Mouse (Mus musculus) spleen, postnatal 36 days (tissue): ENCODE measurements around the gene Smug1.
A peak's percentile ranks its signal among the peaks of the same experiment; 100 is the strongest.

Source experiments
- DNase-seq, 2 experiments: peaks; one replicate each; pipeline ENCODE4 v3.0.0; 2022; ENCODE audit warnings: low spot score in 2 of 2, mixed read lengths in 1 of 2

Smug1 gene

DNA sequence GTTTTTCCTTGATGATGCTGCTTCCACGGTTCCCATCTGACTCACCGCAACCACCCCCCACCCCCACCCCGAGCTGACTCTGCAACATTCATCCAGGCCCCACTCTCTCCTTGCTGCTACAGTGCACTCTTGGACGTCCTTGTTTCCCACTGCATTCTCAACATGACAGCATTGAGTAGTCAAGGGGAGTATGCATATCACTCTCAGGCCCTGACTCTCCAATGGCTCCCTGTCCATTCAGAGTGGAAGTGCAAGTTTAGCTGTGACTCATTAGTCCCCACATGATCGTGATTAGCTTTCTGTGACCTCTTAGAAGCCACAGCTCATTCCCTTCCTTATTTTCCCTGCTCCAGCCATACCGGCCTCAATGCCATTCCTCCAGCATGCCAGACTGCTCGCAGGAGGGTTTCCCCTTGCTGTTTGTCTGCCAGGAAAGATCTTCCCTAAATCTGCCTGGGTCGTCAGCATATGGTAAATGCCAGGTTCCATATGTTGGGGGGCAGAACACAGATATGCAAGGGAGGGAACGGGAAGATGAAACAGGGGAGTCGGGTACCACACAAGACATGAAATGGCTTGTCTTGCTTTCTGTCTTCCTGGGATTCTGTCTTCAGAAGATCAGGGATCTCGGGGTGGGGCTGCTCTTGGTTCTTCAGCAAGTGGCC is 21.1 kb downstream of the Smug1 start:
- no peak for DNase-seq

- no peak for DNase-seq
Measured at GRCm38 (mm10) chr15:103144176-103144575, 22.7 kb downstream of the Smug1 start.

DNA sequence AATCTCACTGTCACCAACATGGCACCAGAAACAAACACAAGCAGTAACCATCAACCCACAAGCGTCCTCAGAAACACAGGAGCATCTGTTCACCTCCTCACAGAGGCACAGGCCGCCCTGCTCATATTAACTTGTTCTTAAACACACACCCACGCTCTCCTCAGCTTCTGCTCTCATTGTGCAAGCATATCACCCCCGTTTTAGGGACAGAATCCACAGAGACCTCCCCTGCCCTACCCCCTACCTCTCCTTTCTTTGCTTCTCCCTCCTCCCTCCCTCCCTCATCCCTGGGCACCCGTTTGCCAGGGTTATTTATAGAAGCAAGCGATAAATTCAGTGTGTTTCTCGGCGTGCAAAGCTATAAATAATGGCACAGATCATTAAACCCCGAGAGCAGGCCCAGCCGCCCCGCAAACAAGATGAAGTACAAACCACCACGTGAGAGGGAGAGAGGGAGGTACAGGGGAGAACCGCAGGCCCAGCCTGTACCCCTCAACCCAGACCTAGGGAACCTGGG is 31.4 kb downstream of the Smug1 start:
- no peak for DNase-seq

- DNase-seq, result peak; percentile 73 to 75
Measured at GRCm38 (mm10) chr15:103134277-103135086, 32.4 kb downstream of the Smug1 start.

GRCm38 (mm10) chr15:103133761-103134160 is 33.1 kb downstream of the Smug1 start:
- peak; percentile 19 to 43 for DNase-seq

DNA sequence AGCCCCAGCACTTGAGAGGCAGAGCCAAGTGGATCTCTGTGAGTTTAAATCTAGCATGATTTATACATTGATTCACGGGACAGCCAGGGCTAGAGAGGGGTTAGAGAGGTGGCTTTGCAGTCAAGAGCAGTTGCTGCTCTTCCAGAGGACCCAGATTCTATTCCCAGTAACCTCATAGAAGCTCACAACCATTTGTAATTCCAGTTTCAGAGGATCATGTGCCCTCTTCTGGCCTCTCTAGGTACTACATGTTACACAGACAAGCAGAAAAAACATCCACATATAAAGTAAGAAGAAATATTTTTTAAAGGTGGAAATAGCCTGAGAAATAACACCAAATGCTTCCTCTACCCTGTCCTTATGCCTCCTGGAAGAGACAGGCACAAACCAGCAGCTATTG is 36.2 kb downstream of the Smug1 start:
- DNase-seq, result no peak

DNA sequence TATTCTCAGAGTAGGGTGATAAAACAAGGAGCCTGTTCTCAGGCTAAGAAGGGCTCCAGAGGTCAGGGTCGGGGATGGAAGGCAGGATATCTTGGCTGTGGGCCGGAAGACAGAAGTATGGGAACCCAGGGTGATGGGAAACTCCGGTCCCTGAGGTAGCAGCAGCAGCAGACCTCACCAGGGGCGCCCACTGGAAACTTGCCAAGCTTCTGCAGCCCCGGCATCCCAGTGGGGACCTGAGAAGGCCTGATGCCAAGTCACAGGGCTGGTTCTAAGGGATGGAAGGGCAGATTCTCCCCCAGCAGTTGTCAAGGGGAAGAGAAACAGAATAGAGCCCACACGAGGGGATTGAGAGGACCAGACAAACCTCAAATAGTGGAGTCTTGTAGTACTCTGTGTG is 37.6 kb downstream of the Smug1 start:
- no peak for DNase-seq

DNA sequence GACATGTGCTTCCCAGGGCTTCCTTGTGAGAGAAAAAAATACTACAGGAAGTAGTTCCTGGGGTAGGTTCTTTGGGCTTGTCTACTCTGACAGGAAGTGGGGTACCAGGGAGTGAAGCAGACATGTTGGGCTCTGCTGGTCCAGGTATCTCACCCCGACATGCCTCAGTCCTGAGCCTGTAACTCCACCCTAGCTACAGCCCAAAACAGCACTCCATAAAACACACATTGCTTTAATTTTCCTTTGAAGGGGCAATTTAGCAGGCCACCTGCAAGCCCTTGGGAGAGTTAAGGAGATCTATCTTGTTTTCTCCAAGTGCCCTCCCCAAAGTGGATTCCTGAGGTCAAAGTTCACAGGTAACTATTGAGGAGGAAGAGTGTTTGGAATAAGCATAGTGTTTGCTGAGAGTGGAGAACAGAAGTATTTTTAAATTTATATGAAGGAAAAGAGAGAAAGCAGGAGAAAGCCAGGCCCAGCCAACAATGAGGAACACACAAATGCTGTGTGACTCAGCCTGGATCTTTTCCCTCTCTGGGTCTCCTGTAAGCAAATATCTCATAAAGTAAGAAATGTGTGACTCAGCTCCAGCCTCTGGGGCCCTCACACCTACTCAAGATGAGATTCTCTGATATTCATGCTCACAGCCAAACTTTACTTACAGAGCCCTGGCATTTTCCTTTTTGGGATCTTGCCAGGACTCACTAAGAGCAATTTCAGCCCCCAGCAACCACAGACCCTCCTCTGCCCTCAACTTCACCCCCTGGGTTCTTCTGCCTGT is 38.6 kb downstream of the Smug1 start:
- DNase-seq, result no peak

- no peak for DNase-seq
Measured at GRCm38 (mm10) chr15:103125982-103126381, 40.9 kb downstream of the Smug1 start.

- no peak for DNase-seq
Measured at GRCm38 (mm10) chr15:103124254-103124653, 42.6 kb downstream of the Smug1 start.

DNA sequence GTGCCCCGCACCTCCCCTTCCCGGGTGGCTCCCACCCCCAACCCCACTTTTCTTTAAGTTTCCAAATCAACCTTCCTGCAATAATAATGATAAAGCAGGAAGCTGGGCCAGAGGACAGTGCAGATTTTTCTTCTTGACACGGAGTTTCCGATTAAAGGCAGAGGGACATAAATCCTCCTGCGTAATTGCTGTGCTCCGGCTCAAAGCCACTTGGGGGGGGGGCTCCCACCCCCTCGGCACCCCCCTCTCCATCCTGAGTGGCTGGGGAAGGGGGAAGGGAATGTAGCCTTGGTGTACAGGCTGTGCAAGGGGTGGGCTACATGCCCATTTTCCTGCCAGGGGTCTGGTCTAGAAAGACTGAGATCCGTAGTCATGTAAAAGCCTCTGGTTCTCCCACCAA is 43.5 kb downstream of the Smug1 start:
- DNase-seq, result no peak

DNA sequence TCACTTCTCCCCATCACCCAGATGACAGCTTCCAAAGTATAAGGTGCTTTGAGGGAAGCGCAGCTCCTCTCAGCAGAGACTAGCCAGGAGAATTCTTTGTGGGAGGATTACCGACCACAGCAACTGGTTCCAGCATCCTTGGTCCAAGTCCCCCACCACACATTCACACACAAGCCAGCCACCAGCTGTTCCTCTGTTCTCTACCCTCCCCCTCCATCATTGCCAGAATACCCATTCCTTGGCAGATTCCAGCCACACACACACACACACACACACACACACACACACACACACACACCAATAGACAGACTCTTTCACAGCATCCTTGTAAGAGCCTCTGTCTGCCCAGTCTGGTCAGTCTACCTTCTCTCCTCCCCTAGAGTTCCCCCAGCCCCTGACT is 44.5 kb downstream of the Smug1 start:
- no peak for DNase-seq

DNA sequence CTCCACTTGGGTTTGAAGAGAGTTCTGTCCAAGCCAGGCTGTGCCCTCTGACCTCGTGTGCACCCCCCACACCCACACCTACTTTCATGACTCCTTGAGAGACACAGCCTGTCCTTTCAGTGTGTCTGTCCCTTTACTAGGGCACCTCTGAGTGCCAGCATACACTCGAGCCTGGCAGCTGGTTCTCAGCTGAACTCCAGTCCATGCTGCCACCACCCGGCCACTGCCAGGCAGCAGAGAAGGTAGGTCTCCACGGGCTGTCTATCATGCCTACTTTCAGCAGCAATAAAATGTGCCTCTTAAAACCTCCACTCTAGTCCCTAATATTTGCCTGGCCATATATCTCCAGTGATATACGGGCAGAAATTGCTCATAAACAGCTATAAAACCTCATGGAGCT is 45.5 kb downstream of the Smug1 start:
- no peak for DNase-seq

DNA sequence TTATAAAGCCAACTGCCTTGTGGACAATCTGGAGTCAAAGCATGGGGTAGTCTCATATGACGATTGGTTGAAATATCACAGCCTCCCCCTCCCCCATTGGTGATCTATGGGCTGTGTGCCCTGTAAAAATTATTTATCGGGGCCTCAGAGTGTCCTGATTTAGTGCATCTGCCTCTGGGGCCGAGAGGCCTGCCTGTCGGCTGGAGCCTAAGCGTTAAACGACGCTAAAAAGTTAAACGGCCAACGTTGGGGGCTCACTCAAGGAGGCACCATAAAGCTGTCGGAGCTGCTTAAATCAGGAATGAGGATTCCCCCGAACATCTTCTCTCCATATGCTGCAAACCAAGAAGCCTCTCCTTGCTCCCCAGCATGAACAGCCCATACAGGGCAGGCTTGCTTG is 46.3 kb downstream of the Smug1 start:
- no peak for DNase-seq

DNA sequence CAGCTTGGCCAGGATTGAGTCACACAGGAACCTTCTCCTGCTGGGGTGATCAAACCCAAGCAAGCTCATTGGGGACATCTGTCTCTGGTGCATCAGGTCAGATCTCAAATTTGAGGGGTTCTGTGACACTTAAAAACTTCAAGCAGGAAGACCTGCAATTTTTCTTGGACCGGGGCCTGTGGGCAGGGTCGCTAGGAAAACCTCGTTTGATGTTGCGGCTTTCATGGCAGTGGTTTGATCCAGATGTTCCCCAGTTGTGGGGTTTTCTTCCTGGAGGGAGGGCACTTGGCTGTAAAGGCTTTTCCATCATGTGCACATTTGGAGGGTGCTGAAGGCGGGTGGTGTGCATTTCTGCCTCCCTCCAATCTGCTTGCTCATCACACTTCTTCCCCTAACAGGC is 51.2 kb downstream of the Smug1 start:
- no peak for DNase-seq

DNA sequence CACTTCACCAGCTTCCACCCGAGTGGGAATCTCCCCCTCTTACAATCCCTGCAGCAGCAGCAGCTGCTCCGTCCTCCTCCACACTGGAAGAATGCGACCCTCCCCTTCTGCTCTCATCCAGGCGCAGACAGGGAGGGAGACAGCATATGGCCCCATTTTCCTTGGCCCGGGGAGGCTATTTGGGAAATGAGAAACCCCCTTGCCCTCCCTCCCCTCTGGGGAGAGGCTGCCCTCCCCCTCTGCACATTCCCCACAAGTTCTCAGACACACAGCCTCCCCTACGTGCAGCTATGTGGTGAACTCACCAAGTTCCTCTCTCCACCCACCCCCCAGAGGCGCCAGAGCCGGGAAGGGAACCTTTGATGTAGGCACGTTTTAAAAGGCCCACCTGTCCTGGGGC is 51.6 kb downstream of the Smug1 start:
- no peak for DNase-seq

GRCm38 (mm10) chr15:103113077-103113476 is 53.8 kb downstream of the Smug1 start:
- DNase-seq, result no peak

DNA sequence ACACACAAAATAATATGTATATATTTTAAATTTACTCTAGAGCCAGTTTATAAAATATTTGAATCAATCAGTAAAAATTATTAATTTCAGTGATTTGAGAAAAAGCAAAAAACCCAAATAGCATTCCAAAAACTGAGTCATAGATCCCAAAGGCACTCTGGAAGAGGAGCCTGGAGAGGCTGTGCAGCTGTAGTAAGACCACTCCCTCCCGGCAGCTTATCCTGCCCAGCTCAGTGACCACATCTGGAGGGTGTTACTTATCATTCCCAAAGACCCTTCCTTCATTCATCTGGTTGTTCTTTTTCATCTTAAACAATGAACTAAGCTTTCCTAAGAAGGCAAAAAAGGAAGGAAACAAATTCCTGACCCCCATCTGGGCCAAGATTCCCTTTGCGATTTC is 54.6 kb downstream of the Smug1 start:
- no peak for DNase-seq

- DNase-seq, result no peak
Measured at GRCm38 (mm10) chr15:103109940-103110339, 57.0 kb downstream of the Smug1 start.

- DNase-seq, result no peak
Measured at GRCm38 (mm10) chr15:103108066-103108676, 58.7 kb downstream of the Smug1 start.

- no peak for DNase-seq
Measured at GRCm38 (mm10) chr15:103106201-103106600, 60.7 kb downstream of the Smug1 start.
